Mouse (Mus musculus) G1E (cell line): Measurements from ENCODE around the gene Rab37.

Experiments
- CTCF ChIP-seq: IDR thresholded peaks from 2 replicates; pipeline ENCODE4 v1.5.1; 2012; ENCODE audit warnings: low read depth, low read length, inconsistent platforms, mixed read lengths
- GATA1 ChIP-seq: IDR thresholded peaks from 2 replicates; pipeline ENCODE4 v1.6.1; 2012; ENCODE audit warnings: borderline replicate concordance, low read length, inconsistent platforms, mixed read lengths
- GATA2 ChIP-seq: IDR thresholded peaks from 2 replicates; pipeline ENCODE4 v1.6.1; 2012; ENCODE audit warnings: low read depth, low read length, inconsistent platforms, borderline replicate concordance
- POLR2AphosphoS5 ChIP-seq: IDR thresholded peaks from 2 replicates; pipeline ENCODE4 v1.6.1; 2012; ENCODE audit warnings: low read depth, low read length, inconsistent platforms; ENCODE audit not compliant: insufficient replicate concordance
- TAL1 ChIP-seq: conservative IDR thresholded peaks from 2 replicates; pipeline ENCODE4 v1.6.1; 2012; ENCODE audit warnings: low read depth, low read length, inconsistent platforms, mixed read lengths

DNA sequence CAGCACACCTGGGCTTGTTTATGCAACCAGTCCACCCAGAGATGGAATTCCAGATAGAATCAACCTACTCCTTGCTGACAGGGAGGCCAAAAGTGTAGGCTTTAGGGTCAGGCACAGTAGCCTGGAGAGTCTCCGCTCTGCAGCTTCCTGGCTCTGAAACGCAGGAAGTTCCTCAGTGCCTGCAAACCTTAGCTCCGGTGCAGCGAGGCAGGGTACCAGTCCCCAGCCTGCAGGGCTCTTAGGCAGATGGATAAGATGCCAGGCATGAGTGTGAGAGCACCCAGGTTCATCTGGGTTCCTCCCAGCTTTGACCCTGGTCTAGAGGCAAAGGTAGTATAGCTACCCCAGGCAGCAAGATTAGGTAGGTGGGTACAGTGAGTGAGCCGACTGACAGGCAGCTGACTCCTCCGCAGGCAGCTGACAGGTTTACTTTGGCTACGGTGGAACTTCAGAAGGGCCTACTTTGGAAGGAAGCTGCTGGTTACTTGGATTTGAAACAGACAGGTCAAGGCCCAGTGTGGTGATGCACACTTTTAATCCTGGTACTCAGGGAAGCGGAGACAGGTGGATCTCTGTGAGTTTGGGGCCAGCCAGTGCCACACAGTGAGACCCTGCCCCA, 76.5 kb downstream of the Rab37 start:
- TF ChIP-seq CTCF (no peak), POLR2AphosphoS5 (no peak), TAL1 (no peak), GATA1 (no peak), GATA2 (no peak)
